Mouse (Mus musculus) neural tube, embryonic 13.5 days (tissue): ENCODE data around the gene Hspb9. TPM values are rescaled to one million over a fixed set of nuclear protein-coding genes. Genes with fewer than 3 reads are reported as not detected.

Source experiments
- ATAC-seq: fragments of 200-750 bp; cut with Nextera tagmentation; 2 replicates; pipeline ENCODE4 v1.8.0; 2017; ENCODE audit warnings: low read depth, mild to moderate bottlenecking, moderate TSS enrichment, moderate library complexity
- H3K27ac ChIP-seq: fragments of 300-500 bp; sonication (generic); replicated peaks from 2 replicates; pipeline ENCODE4 v1.5.1; 2015; ENCODE audit warnings: moderate library complexity, mild to moderate bottlenecking, inconsistent platforms
- H3K27me3 ChIP-seq: fragments of 300-500 bp; sonication (generic); 2 replicates; pipeline ENCODE4 v1.6.1; 2015; ENCODE audit warnings: mild to moderate bottlenecking, inconsistent platforms
- H3K36me3 ChIP-seq: fragments of 300-500 bp; sonication (generic); 2 replicates; pipeline ENCODE4 v1.6.1; 2015; ENCODE audit warnings: mild to moderate bottlenecking, inconsistent platforms
- H3K4me1 ChIP-seq: fragments of 300-500 bp; sonication (generic); replicated peaks from 2 replicates; pipeline ENCODE4 v1.6.1; 2015; ENCODE audit warnings: inconsistent platforms
- H3K4me2 ChIP-seq: fragments of 300-500 bp; sonication (generic); 2 replicates; pipeline ENCODE4 v1.6.1; 2015; ENCODE audit warnings: inconsistent platforms, mild to moderate bottlenecking, moderate library complexity
- H3K4me3 ChIP-seq: fragments of 300-500 bp; sonication (generic); 2 replicates; pipeline ENCODE4 v1.5.1; 2015; ENCODE audit warnings: mild to moderate bottlenecking, inconsistent platforms
- H3K9ac ChIP-seq: fragments of 300-500 bp; sonication (generic); 2 replicates; pipeline ENCODE4 v1.6.1; 2015; ENCODE audit warnings: moderate library complexity, mild to moderate bottlenecking, inconsistent platforms
- H3K9me3 ChIP-seq: fragments of 300-500 bp; sonication (generic); 2 replicates; pipeline ENCODE4 v1.6.1; 2016; ENCODE audit warnings: inconsistent platforms
- WGBS: fragments of 180-500 bp; shearing (Covaris S2); methylation state at CpG from one replicate; pipeline ENCODE4 v1.1.7; 2015; 5-methylcytosine and 5-hydroxymethylcytosine counted together
- polyA plus RNA-seq: library from polyadenylated mRNA; unstranded; fragments of >200 nt; fragmentation: Nextera tagmentation; extraction: Ambion mirVana; gene quantifications from 2 replicates; pipeline ENCODE4 v1.2.1, GENCODE M21; 2015

The Hspb9 gene
- polyA plus RNA-seq, 1 experiment from 2014 or later, result 0.43 TPM

- Histone ChIP-seq H3K9me3 (no peaks in the 10 kb centered on the region), H3K27ac (peak overlapping the region; percentile 29; the same call in 1 of the 2 replicates), H3K4me2 (no peak overlapping the region), H3K4me1 (peaks cover 41% of the 10 kb centered on the region), H3K9ac (no peak overlapping the region), H3K27me3 (no peaks in the 10 kb centered on the region), H3K36me3 (peaks cover 45% of the 10 kb centered on the region), H3K4me3 (no peak overlapping the region)
- WGBS, result 76% methylated on average over 5 of the region's 5 CpGs
- no peak for ATAC-seq
These were observed 6.7 kb downstream of the Hspb9 start for GRCm38 (mm10) chr11:100720345-100720744.

GRCm38 (mm10) chr11:100721254-100721653, 7.6 kb downstream of the Hspb9 start:
- peaks cover 43% of the 10 kb centered on the region for H3K4me1 ChIP-seq
- H3K9me3 ChIP-seq, result no peaks in the 10 kb centered on the region
- H3K27me3 ChIP-seq, result no peaks in the 10 kb centered on the region
- no peak overlapping the region for H3K4me2 ChIP-seq
- H3K36me3 ChIP-seq, result peaks cover 36% of the 10 kb centered on the region
- H3K9ac ChIP-seq, result no peak overlapping the region
- H3K27ac ChIP-seq, result peak overlapping the region; percentile 42; the same call in 1 of the 2 replicates
- no peak for ATAC-seq
- WGBS, result 71% methylated on average over 4 of the region's 4 CpGs
- H3K4me3 ChIP-seq, result no peak overlapping the region

GRCm38 (mm10) chr11:100721776-100722492, 8.3 kb downstream of the Hspb9 start:
- Histone ChIP-seq H3K9ac (0 out of 2 replicates have a peak overlapping the region, but pooled peaks have one; percentile 12), H3K4me3 (no peak overlapping the region), H3K4me1 (peaks cover 43% of the 10 kb centered on the region), H3K9me3 (no peaks in the 10 kb centered on the region), H3K4me2 (no peak overlapping the region), H3K36me3 (peaks cover 29% of the 10 kb centered on the region), H3K27me3 (no peaks in the 10 kb centered on the region), H3K27ac (0 out of 2 replicates have a peak overlapping the region, but pooled peaks have one; percentile 42)
- 71% methylated on average over 8 of the region's 8 CpGs for WGBS
- no peak for ATAC-seq

GRCm38 (mm10) chr11:100722493-100723028, 8.9 kb downstream of the Hspb9 start:
- 52% methylated on average over 2 of the region's 2 CpGs for WGBS
- Histone ChIP-seq H3K27me3 (no peaks in the 10 kb centered on the region), H3K27ac (no peak overlapping the region)

GRCm38 (mm10) chr11:100724919-100725512, 11.4 kb downstream of the Hspb9 start:
- WGBS, result 64% methylated on average over 5 of the region's 5 CpGs
- Histone ChIP-seq H3K27ac (no peak overlapping the region), H3K36me3 (peaks cover 19% of the 10 kb centered on the region)

More at GRCm38 (mm10) chr11:100722493-100723028, 8.9 kb downstream of the Hspb9 start:
- H3K36me3 ChIP-seq, result peaks cover 22% of the 10 kb centered on the region
- no peak overlapping the region for H3K4me3 ChIP-seq
- no peaks in the 10 kb centered on the region for H3K9me3 ChIP-seq
- peaks cover 43% of the 10 kb centered on the region for H3K4me1 ChIP-seq
- no peak overlapping the region for H3K4me2 ChIP-seq
- no peak overlapping the region for H3K9ac ChIP-seq
- ATAC-seq, result no peak

GRCm38 (mm10) chr11:100727201-100727600, 13.6 kb downstream of the Hspb9 start:
- H3K9ac ChIP-seq, result no peak overlapping the region

More at GRCm38 (mm10) chr11:100724919-100725512, 11.4 kb downstream of the Hspb9 start:
- Histone ChIP-seq H3K27me3 (no peaks in the 10 kb centered on the region), H3K9me3 (no peaks in the 10 kb centered on the region), H3K9ac (no peak overlapping the region), H3K4me1 (peaks cover 39% of the 10 kb centered on the region), H3K4me2 (no peak overlapping the region), H3K4me3 (no peak overlapping the region)
- ATAC-seq, result no peak

GRCm38 (mm10) chr11:100728601-100729000, 15.0 kb downstream of the Hspb9 start:
- Histone ChIP-seq H3K4me3 (no peak overlapping the region), H3K4me1 (peaks cover 11% of the 10 kb centered on the region; the same call in 1 of the 2 replicates), H3K9ac (no peak overlapping the region), H3K27ac (no peak overlapping the region), H3K4me2 (no peak overlapping the region), H3K36me3 (peaks cover 35% of the 10 kb centered on the region), H3K27me3 (no peaks in the 10 kb centered on the region), H3K9me3 (no peaks in the 10 kb centered on the region)
- no peak for ATAC-seq
- WGBS, result 84% methylated on average over 6 of the region's 6 CpGs

More at GRCm38 (mm10) chr11:100727201-100727600, 13.6 kb downstream of the Hspb9 start:
- no peak overlapping the region for H3K4me3 ChIP-seq
- H3K4me2 ChIP-seq, result no peak overlapping the region
- H3K36me3 ChIP-seq, result peaks cover 24% of the 10 kb centered on the region
- peaks cover 18% of the 10 kb centered on the region for H3K4me1 ChIP-seq
- no peak overlapping the region for H3K27ac ChIP-seq
- no peaks in the 10 kb centered on the region for H3K27me3 ChIP-seq
- no peaks in the 10 kb centered on the region for H3K9me3 ChIP-seq
- 97% methylated on average over 3 of the region's 3 CpGs for WGBS
- ATAC-seq, result no peak

GRCm38 (mm10) chr11:100729976-100730375, 16.3 kb downstream of the Hspb9 start:
- Histone ChIP-seq H3K27ac (no peak overlapping the region), H3K4me2 (no peak overlapping the region), H3K9me3 (no peaks in the 10 kb centered on the region), H3K4me3 (no peak overlapping the region), H3K9ac (no peak overlapping the region), H3K4me1 (peaks cover 5% of the 10 kb centered on the region; the same call in 1 of the 2 replicates), H3K27me3 (no peaks in the 10 kb centered on the region), H3K36me3 (peaks cover 35% of the 10 kb centered on the region)
- 97% methylated on average over 4 of the region's 4 CpGs for WGBS
- ATAC-seq, result no peak

GRCm38 (mm10) chr11:100730477-100731205, 17.0 kb downstream of the Hspb9 start:
- no peak overlapping the region for H3K4me2 ChIP-seq
- H3K27me3 ChIP-seq, result no peaks in the 10 kb centered on the region
- no peak overlapping the region for H3K9ac ChIP-seq
- no peak overlapping the region for H3K27ac ChIP-seq
- no peak overlapping the region for H3K4me3 ChIP-seq
- H3K9me3 ChIP-seq, result no peaks in the 10 kb centered on the region
- no peak for ATAC-seq
- H3K4me1 ChIP-seq, result peaks cover 1% of the 10 kb centered on the region
- WGBS, result 93% methylated on average over 6 of the region's 6 CpGs
- peaks cover 35% of the 10 kb centered on the region for H3K36me3 ChIP-seq

- H3K4me3 ChIP-seq, result peak overlapping the region; percentile 99; the same call in 1 of the 2 replicates
- no peak overlapping the region for H3K27ac ChIP-seq
- no peaks in the 10 kb centered on the region for H3K9me3 ChIP-seq
- H3K4me2 ChIP-seq, result no peak overlapping the region
- WGBS, result 94% methylated on average over 9 of the region's 9 CpGs
- ATAC-seq, result no peak
- no peaks in the 10 kb centered on the region for H3K27me3 ChIP-seq
- peaks cover 18% of the 10 kb centered on the region for H3K36me3 ChIP-seq
- 0 out of 2 replicates have a peak overlapping the region, but pooled peaks have one; percentile 12 for H3K9ac ChIP-seq
- H3K4me1 ChIP-seq, result peaks cover 25% of the 10 kb centered on the region
These were observed 21.6 kb downstream of the Hspb9 start for GRCm38 (mm10) chr11:100735134-100735865.
